Mouse (Mus musculus) neural tube, embryonic 13.5 days (tissue): ENCODE measurements around the gene Dio1. TPM values are rescaled to one million over a fixed set of nuclear protein-coding genes. Genes with fewer than 3 reads are reported as not detected.

ENCODE experiments used
- polyA plus RNA-seq: library from polyadenylated mRNA; unstranded; fragments of >200 nt; fragmentation: Nextera tagmentation; extraction: Ambion mirVana; gene quantifications from 2 replicates; pipeline ENCODE4 v1.2.1, GENCODE M21; 2015

Dio1 gene
- polyA plus RNA-seq, 1 experiment from 2014 or later = not detected

Other genes starting within 250 kb of the Dio1 start
- 76.9 and 80.9 TPM in 2 replicates for gene Mrpl37, start 240.3 kb downstream of the Dio1 start, polyA plus RNA-seq
- gene Cyb5rl, start 240.2 kb downstream of the Dio1 start, polyA plus RNA-seq = 4.5 and 6.9 TPM in 2 replicates
- not detected in 2 replicates for gene Cdcp2, start 210.3 kb downstream of the Dio1 start, polyA plus RNA-seq
- 441 and 449 TPM in 2 replicates for gene Tmem59, start 128.8 kb downstream of the Dio1 start, polyA plus RNA-seq
- gene Tceanc2, start 128.1 kb downstream of the Dio1 start, polyA plus RNA-seq = 20.5 and 36.9 TPM in 2 replicates
- not detected in 2 replicates for gene Ldlrad1, start 98.0 kb downstream of the Dio1 start, polyA plus RNA-seq
- gene Lrrc42, start 53.6 kb downstream of the Dio1 start, polyA plus RNA-seq = 63.5 and 71.5 TPM in 2 replicates
- 47.1 and 51.6 TPM in 2 replicates for gene Hspb11, start 53.6 kb downstream of the Dio1 start, polyA plus RNA-seq
- 63.0 and 63.5 TPM in 2 replicates for gene Yipf1, start 7.2 kb upstream of the Dio1 start, polyA plus RNA-seq
- gene Ndc1, start 60.6 kb upstream of the Dio1 start, polyA plus RNA-seq = 17.1 and 18.7 TPM in 2 replicates
- 2.7 and 3.7 TPM in 2 replicates for gene Glis1, start 127.4 kb upstream of the Dio1 start, polyA plus RNA-seq